Mouse (Mus musculus): ENCODE data around the gene Ube2e1. TPM values are rescaled to one million over a fixed set of nuclear protein-coding genes. Genes with fewer than 3 reads are reported as not detected.
A peak's percentile ranks its signal among the peaks of the same experiment; 100 is the strongest.

Gene Ube2e1
- total RNA-seq (2021), result 10 to 100 TPM; 89.6 to 97.0 TPM
- long read RNA-seq, experiment 1, partial matches to known transcripts, result 6 of 17 reads
- long read RNA-seq, experiment 1, other reads (novel, unspliced or antisense), result 6 of 17 reads
- long read RNA-seq, experiment 2, partial matches to known transcripts, result 3 of 13 reads
- long read RNA-seq, experiment 2, other reads (novel, unspliced or antisense), result 5 of 13 reads

GRCm38 (mm10) chr14:18331693-18332131, at the start of gene Ube2e1:
TSS of gene Ube2e1 (minus strand) at chr14:18331859.
- peak; percentile 63 for DNase-seq (ENCODE audit: low spot score)

DNA sequence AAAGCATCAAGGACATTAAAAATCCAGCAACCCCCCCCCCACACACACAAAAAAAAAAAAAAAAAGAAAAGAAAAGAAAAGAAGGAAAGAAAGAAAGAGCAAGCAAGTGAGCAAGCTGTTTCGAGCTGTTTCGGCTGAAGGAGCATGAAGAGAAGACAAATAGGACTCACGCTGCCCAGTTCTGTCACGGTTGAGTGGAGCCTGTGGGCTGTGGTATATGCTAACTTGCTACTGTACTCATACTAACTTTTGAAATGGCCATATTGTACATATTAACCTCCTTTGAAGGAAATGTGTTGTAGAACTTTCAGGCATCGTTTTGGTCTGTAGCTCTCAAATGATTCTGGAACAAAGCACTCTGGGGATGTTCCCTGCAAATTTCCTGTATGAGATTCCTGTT, 48.2 kb upstream of the Ube2e1 start:
- no peak for DNase-seq (ENCODE audit: low spot score)

GRCm38 (mm10) chr14:18377944-18378575, 46.4 kb upstream of the Ube2e1 start:
- no peak for DNase-seq (ENCODE audit: low spot score)

DNA sequence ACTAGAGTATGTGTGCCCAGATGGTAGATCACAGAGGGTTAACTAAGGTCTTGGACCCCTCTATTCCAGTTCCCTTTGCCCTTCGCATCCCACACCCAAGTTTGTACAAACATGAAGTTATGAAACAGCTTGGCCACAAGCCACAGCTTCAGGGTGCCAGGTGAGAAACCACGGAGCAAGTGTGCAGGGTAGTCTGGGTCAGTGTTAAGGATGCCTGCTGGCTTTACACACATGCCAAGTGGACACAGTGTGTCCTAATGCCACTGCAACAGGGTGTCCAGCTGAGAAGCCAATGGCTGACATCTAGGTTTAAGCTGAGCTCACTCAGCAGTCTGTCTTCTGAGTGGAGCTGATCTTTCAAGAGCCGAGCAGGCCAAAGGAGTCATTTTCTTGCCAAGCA, 44.5 kb upstream of the Ube2e1 start:
- DNase-seq (ENCODE audit: low spot score), result peak; percentile 57

GRCm38 (mm10) chr14:18373758-18374405, 42.2 kb upstream of the Ube2e1 start:
- DNase-seq (ENCODE audit: low spot score), result no peak

GRCm38 (mm10) chr14:18372761-18373610, 41.3 kb upstream of the Ube2e1 start:
- no peak for DNase-seq (ENCODE audit: low spot score)

DNA sequence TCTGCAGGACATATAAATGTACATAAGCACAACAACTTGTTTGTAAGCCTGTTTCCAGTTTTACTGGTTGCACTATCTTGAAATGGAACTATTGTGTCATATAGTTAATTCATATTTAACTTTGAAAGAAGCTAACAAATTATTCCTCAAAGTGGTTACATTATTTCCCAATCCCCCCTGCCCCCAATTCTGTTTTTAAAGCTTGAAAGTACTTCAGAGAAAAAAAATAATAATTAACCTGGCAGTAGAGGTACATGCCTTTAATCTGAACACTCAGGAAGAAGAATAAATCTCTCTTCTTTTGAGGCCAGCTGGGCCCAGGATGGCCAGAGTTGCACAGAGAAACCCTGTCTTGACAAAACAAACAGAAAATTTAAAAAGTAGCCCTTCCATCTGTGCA, 37.4 kb upstream of the Ube2e1 start:
- no peak for DNase-seq (ENCODE audit: low spot score)

DNA sequence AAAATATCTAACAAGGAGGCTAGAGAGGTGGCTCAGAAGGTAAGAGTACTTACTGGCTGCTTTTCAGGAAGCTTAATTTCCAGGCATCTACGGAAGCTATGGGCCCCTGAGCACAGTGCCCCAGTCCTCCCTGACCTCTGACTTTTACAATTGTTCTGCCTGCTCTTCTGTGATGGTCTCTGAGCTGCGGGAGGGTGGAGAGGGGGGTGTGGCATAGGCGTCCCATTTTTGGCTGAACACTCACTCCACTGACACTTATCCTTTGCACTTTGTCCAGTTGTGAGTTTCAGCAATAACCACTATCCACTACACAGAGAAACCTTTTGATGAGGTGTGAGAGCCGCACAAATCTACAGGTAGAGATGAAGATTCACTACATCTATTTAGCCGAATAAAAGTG, 35.4 kb upstream of the Ube2e1 start:
- DNase-seq (ENCODE audit: low spot score), result no peak

DNA sequence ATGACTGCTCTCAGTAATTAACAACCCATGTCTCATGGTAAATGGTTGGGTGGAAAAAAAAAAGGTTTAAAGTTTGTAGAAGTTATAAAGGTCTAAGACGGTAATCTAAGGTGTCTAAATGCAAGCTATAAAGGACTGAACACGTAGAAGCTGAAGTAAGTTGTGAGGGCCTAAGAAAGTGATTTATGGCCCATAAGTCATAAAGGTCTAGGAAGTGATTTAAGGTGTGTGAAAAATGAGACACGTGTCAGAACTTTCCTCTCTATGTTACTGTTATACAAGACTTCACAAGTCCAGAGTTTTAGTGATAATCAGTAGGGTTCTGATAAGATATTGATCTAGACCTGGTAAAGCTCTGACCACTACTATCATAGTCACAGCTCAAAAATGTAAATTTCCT, 32.7 kb upstream of the Ube2e1 start:
- no peak for DNase-seq (ENCODE audit: low spot score)

DNA sequence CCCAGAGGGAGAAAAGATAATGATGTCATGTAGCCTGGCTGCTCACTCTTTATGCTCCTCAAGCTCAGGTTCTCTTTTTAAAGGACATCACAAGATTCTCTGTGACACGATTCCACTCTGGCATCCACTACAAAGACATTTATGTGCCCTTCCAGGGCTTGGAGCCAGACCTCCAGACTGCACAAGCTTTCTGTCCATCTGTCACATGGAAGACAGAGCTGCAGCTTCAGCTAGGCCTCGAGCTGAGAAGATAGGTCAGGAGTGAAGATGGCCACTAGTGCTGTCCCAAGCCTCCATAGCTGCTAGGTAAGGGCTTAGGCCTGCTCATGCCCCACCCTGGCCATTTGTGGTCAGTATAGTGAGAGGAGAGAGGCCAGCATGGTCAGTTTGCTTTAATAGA, 24.8 kb upstream of the Ube2e1 start:
- DNase-seq (ENCODE audit: low spot score), result peak; percentile 30

- no peak for DNase-seq (ENCODE audit: low spot score)
These were observed 24.0 kb upstream of the Ube2e1 start for GRCm38 (mm10) chr14:18355514-18356190.

- DNase-seq (ENCODE audit: low spot score), result no peak
These were observed 21.9 kb upstream of the Ube2e1 start for GRCm38 (mm10) chr14:18353525-18353924.

- no peak for DNase-seq (ENCODE audit: low spot score)
These were observed 21.3 kb upstream of the Ube2e1 start for GRCm38 (mm10) chr14:18352934-18353333.

GRCm38 (mm10) chr14:18350680-18351079, 19.0 kb upstream of the Ube2e1 start:
- DNase-seq (ENCODE audit: low spot score), result no peak

- no peak for DNase-seq (ENCODE audit: low spot score)
These were observed 18.2 kb upstream of the Ube2e1 start for GRCm38 (mm10) chr14:18349871-18350270.

DNA sequence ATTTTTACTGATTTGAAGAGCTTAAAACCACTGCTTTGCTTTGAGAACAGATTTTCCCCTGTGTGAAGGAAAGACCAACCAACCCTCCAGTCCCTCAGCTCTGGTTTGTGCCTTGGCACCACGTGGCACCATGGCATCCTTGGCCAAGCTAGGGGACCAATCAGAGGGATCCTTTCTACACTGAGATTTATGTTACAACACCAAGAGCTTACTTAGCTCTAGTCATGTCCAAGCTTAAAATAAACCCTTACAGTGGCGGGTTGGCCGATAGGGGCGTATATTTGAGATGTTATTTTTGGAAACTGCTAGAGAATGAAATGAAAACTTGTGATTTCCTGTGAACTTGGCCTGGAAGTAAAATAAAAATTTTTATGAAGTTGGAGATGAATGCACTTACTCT, 11.9 kb upstream of the Ube2e1 start:
- DNase-seq (ENCODE audit: low spot score), result peak; percentile 65

- no peak for DNase-seq (ENCODE audit: low spot score)
These were observed 11.1 kb upstream of the Ube2e1 start for GRCm38 (mm10) chr14:18342749-18343148.

- no peak for DNase-seq (ENCODE audit: low spot score)
These were observed 9.4 kb upstream of the Ube2e1 start for GRCm38 (mm10) chr14:18341088-18341487.

DNA sequence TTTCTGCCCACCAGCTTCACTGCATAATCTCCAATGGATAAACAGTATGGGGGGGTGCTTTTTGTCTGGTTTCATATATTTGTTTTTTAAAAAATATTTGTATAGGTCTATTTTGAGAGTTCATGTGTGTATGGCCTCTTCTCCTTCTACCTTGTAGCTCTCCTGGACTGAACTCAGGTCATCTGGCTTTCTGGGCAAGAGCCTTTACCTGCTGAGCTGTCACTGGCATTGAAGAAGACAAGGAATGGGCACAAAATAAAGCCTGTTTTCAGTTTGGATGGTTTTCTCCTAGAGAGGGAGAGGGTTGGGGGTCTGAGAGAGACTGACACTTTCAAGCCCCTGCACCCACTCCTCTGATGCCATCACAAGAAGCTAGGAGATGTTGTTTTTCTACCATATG, 4.4 kb upstream of the Ube2e1 start:
- no peak for DNase-seq (ENCODE audit: low spot score)

DNA sequence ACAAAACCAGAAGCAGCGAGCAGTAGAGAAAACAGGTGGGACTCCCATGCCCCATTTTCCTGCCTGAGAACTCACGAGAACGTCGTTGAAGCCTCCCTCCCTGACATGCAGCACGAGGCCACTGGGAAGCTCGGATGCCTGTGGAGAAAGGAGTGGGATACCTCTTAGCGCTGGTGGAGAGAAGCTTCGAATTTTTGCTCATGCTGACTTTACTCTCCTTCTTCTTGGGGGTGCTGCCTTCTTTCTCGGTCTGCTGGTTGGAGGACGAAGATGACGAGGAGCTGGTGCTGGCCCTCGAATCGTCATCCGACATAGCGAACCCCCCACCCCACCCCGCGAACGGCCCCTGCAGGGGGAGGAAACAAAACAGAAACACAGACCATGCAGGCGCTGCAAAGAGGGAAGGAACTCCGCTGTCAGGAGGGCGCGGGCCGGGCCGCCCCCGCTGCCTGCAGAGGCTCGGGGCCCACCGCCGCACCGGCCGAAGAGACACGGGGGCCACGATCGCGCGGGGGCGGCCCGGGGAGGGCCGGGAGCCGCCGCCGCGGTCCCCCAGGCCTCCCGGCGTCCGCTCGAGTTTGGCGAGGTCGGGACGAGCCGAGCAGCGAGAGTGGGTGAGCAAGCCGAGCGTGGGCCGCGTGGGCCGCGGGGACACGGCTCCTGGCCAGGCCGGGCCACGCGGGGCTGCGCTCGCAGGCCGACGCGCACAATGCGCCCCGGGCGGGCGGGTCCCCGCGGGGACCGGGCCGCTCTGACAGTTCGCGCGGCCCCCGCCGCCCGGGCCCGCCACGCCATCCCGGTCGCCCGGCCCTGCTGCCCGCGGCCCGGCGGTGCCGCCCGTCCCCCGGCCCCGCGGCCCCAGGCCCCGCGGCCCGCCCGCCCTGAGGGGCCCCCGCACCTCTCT, 618 bp downstream of the Ube2e1 start:
- DNase-seq (ENCODE audit: low spot score), result peak; percentile 25
